Mouse (Mus musculus) MEL (cell line): ENCODE data around the gene Cntd1. TPM values are rescaled to one million over a fixed set of nuclear protein-coding genes. Genes with fewer than 3 reads are reported as not detected.
"Not testable (repeated sequence)": the region's sequence is repeated elsewhere in the genome, so short reads cannot be mapped to it uniquely, and the experiment has no call there.

Source experiments
- DNase-seq: peaks from one replicate; pipeline ENCODE4 v3.0.0; 2011; ENCODE audit warnings: low read depth, low spot score
- H3K27ac ChIP-seq: 2 replicates; pipeline ENCODE4 v1.5.1; 2012; ENCODE audit warnings: low read depth, mild to moderate bottlenecking, control low read depth, low read length, moderate library complexity; ENCODE audit not compliant: control insufficient read depth
- H3K27me3 ChIP-seq, 2 experiments: fragments of 150-350 bp in 1 of 2; sonication (generic) in 1 of 2; 2 replicates each; pipeline ENCODE4 v1.6.1; 2012; ENCODE audit warnings: low read length in 2 of 2, mild to moderate bottlenecking in 2 of 2, improper control_type of control experiment in 1 of 2, moderate library complexity in 1 of 2; ENCODE audit not compliant: insufficient read depth in 2 of 2, control insufficient read depth in 1 of 2
- H3K36me3 ChIP-seq, 2 experiments: 2 replicates each; pipeline ENCODE4 v1.6.1; 2012 to 2014; ENCODE audit warnings: low read length in 2 of 2, improper control_type of control experiment in 1 of 2, inconsistent platforms in 1 of 2, mild to moderate bottlenecking in 1 of 2; ENCODE audit not compliant: insufficient read depth in 2 of 2, control insufficient read depth in 1 of 2
- H3K4me1 ChIP-seq, 2 experiments: fragments of 150-350 bp in 1 of 2; sonication (generic) in 1 of 2; 2 replicates each; pipeline ENCODE4 v1.6.1; 2012; ENCODE audit warnings: low read length in 2 of 2, improper control_type of control experiment in 1 of 2, mild to moderate bottlenecking in 1 of 2; ENCODE audit not compliant: insufficient read depth in 2 of 2, control insufficient read depth in 1 of 2
- H3K4me3 ChIP-seq, 2 experiments: fragments of 150-350 bp in 1 of 2; sonication (generic) in 1 of 2; 2 replicates each; pipeline ENCODE4 v1.5.1; 2012; ENCODE audit warnings: low read depth in 2 of 2, low read length in 2 of 2, mild to moderate bottlenecking in 2 of 2, moderate library complexity in 2 of 2, control low read depth in 1 of 2, improper control_type of control experiment in 1 of 2; ENCODE audit not compliant: control insufficient read depth in 1 of 2, insufficient read depth in 1 of 2
- H3K79me2 ChIP-seq: 2 replicates; pipeline ENCODE4 v1.6.1; 2012; ENCODE audit warnings: mild to moderate bottlenecking, low read length, moderate library complexity; ENCODE audit not compliant: control insufficient read depth, poor library complexity, insufficient read depth
- H3K9ac ChIP-seq: 2 replicates; pipeline ENCODE4 v1.6.1; 2012; ENCODE audit warnings: low read depth, mild to moderate bottlenecking, control low read depth, low read length, moderate library complexity; ENCODE audit not compliant: control insufficient read depth, poor library complexity, severe bottlenecking
- H3K9me3 ChIP-seq: fragments of 150-350 bp; sonication (generic); replicated peaks from 2 replicates; pipeline ENCODE4 v1.6.1; 2012; ENCODE audit warnings: mild to moderate bottlenecking, low read length, improper control_type of control experiment, moderate library complexity; ENCODE audit not compliant: insufficient read depth
- BHLHE40 ChIP-seq: IDR thresholded peaks from 2 replicates; pipeline ENCODE4 v1.6.1; 2012; ENCODE audit warnings: low read depth, mild to moderate bottlenecking, inconsistent platforms, low read length, improper control_type of control experiment, borderline replicate concordance
- CHD1 ChIP-seq: IDR thresholded peaks from 2 replicates; pipeline ENCODE4 v1.6.1; 2012; ENCODE audit warnings: low read depth, mild to moderate bottlenecking, inconsistent platforms, low read length, improper control_type of control experiment
- CTCF ChIP-seq, 3 experiments: IDR thresholded peaks in 2 of 3; conservative IDR thresholded peaks in 1 of 3; 2 replicates each; pipeline ENCODE4 v1.5.1; 2011 to 2012; ENCODE audit warnings: low read length in 3 of 3, low read depth in 2 of 3, mild to moderate bottlenecking in 2 of 3, improper control_type of control experiment in 1 of 3, inconsistent platforms in 1 of 3, mixed read lengths in 1 of 3, moderate library complexity in 1 of 3; ENCODE audit not compliant: control insufficient read depth in 1 of 3, insufficient read depth in 1 of 3, poor library complexity in 1 of 3, severe bottlenecking in 1 of 3
- EP300 ChIP-seq, 2 experiments: IDR thresholded peaks; 2 replicates each; pipeline ENCODE4 v1.6.1; 2011; ENCODE audit warnings: improper control_type of control experiment in 2 of 2, low read length in 2 of 2, low read depth in 1 of 2, mild to moderate bottlenecking in 1 of 2
- GABPA ChIP-seq: IDR thresholded peaks from 2 replicates; pipeline ENCODE4 v1.6.1; 2012; ENCODE audit warnings: low read depth, mild to moderate bottlenecking, inconsistent platforms, low read length, improper control_type of control experiment, moderate library complexity
- GATA1 ChIP-seq: IDR thresholded peaks from 2 replicates; pipeline ENCODE4 v1.6.1; 2011; ENCODE audit warnings: low read depth, low read length, improper control_type of control experiment
- MAZ ChIP-seq: IDR thresholded peaks from 2 replicates; pipeline ENCODE4 v1.6.1; 2012; ENCODE audit warnings: low read depth, mild to moderate bottlenecking, inconsistent platforms, low read length, improper control_type of control experiment
- NELFE ChIP-seq: IDR thresholded peaks from 2 replicates; pipeline ENCODE4 v1.6.1; 2011; ENCODE audit warnings: low read depth, low read length, improper control_type of control experiment
- NRF1 ChIP-seq: IDR thresholded peaks from 2 replicates; pipeline ENCODE4 v1.6.1; 2014; ENCODE audit warnings: low read depth, mild to moderate bottlenecking, inconsistent platforms, low read length, improper control_type of control experiment, moderate library complexity; ENCODE audit not compliant: poor library complexity, insufficient read depth, severe bottlenecking
- POLR2A ChIP-seq, 2 experiments: IDR thresholded peaks; 2 replicates each; pipeline ENCODE4 v1.6.1; 2011 to 2012; ENCODE audit warnings: low read length in 2 of 2, mild to moderate bottlenecking in 2 of 2, control low read depth in 1 of 2, improper control_type of control experiment in 1 of 2, low read depth in 1 of 2, moderate library complexity in 1 of 2; ENCODE audit not compliant: control insufficient read depth in 1 of 2, insufficient read depth in 1 of 2, poor library complexity in 1 of 2
- POLR2AphosphoS5 ChIP-seq: IDR thresholded peaks from 2 replicates; pipeline ENCODE4 v1.6.1; 2012; ENCODE audit warnings: low read depth, borderline replicate concordance, mild to moderate bottlenecking, inconsistent platforms, low read length, moderate library complexity, mixed read lengths
- RAD21 ChIP-seq: IDR thresholded peaks from 2 replicates; pipeline ENCODE4 v1.6.1; 2011; ENCODE audit warnings: mild to moderate bottlenecking, low read depth, low read length, improper control_type of control experiment
- RCOR1 ChIP-seq: IDR thresholded peaks from 2 replicates; pipeline ENCODE4 v1.6.1; 2012; ENCODE audit warnings: low read depth, mild to moderate bottlenecking, inconsistent platforms, low read length, improper control_type of control experiment
- SIN3A ChIP-seq: IDR thresholded peaks from 2 replicates; pipeline ENCODE4 v1.6.1; 2012; ENCODE audit warnings: low read length, improper control_type of control experiment, inconsistent platforms
- SMC3 ChIP-seq: IDR thresholded peaks from 2 replicates; pipeline ENCODE4 v1.6.1; 2011; ENCODE audit warnings: low read depth, low read length, improper control_type of control experiment
- USF2 ChIP-seq, 2 experiments: IDR thresholded peaks; 2 replicates each; pipeline ENCODE4 v1.6.1; 2011 to 2012; ENCODE audit warnings: improper control_type of control experiment in 2 of 2, low read length in 2 of 2, borderline replicate concordance in 1 of 2, inconsistent platforms in 1 of 2, low read depth in 1 of 2, mild to moderate bottlenecking in 1 of 2; ENCODE audit not compliant: insufficient read depth in 1 of 2
- ZC3H11A ChIP-seq: IDR thresholded peaks from 2 replicates; pipeline ENCODE4 v1.6.1; 2012; ENCODE audit warnings: low read depth, mild to moderate bottlenecking, inconsistent platforms, low read length, improper control_type of control experiment
- ZKSCAN1 ChIP-seq: IDR thresholded peaks from 2 replicates; pipeline ENCODE4 v1.6.1; 2012; ENCODE audit warnings: low read depth, mild to moderate bottlenecking, inconsistent platforms, low read length, improper control_type of control experiment, moderate library complexity
- ZMIZ1 ChIP-seq: IDR thresholded peaks from 2 replicates; pipeline ENCODE4 v1.6.1; 2012; ENCODE audit warnings: low read depth, mild to moderate bottlenecking, inconsistent platforms, low read length, improper control_type of control experiment, moderate library complexity
- ZNF384 ChIP-seq: IDR thresholded peaks from 2 replicates; pipeline ENCODE4 v1.6.1; 2012; ENCODE audit warnings: low read depth, mild to moderate bottlenecking, inconsistent platforms, low read length, improper control_type of control experiment
- polyA plus RNA-seq, 2 experiments: library from polyadenylated mRNA; stranded (reverse) in 1 of 2; unstranded in 1 of 2; fragments of >175 nt in 1 of 2; fragments of >200 nt in 1 of 2; gene quantifications; 2 replicates each; pipeline versions ENCODE4 v1.2.1 to v1.2.4; 2012; ENCODE audit warnings: low replicate concordance in 2 of 2, low read depth in 1 of 2; ENCODE audit not compliant: insufficient read length in 2 of 2, insufficient read depth in 1 of 2, missing spikeins in 1 of 2
- total RNA-seq: library from RNA; depleted of rRNA; stranded (reverse); fragments of 300-350 nt; gene quantifications from 2 replicates; pipeline ENCODE4 v1.2.3, GENCODE M21; 2012

Cntd1 gene
- total and polyA plus RNA-seq, 3 experiments, result 0.84 to 2.4 TPM; not detected in 1

DNA sequence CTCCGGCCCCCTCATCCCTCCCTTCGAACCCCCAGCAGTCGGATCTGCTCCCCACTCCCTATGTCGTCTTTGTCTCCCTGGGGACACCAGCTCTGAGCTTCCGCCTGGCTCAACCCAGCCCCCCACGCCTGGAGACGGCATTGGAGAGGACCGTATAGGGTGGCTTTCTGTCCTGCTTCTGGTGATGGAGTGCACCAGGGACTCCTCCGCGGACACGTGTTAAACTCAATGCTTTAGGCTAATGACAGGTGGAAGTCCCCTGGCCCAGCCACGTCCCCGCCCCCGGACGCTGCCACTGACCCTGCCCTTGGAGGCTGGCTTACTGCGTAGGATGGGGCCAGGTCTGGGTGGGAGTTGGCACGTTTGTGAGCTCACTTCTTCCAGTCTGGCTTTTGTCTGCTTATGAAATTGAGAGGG is 37.7 kb downstream of the Cntd1 start (continued):
- TF ChIP-seq USF2 (IDR thresholded peaks at IDR 0.05; ENCODE audit: borderline replicate concordance in 1 of 2, insufficient read depth in 1 of 2, low read depth in 1 of 2, low read length in 2 of 2), result no peak
- no peak for TF ChIP-seq MAZ
- no peak for TF ChIP-seq GATA1
- no peak for TF ChIP-seq RCOR1
- TF ChIP-seq NRF1, result no peak
- TF ChIP-seq ZKSCAN1, result no peak
- TF ChIP-seq BHLHE40, result peak; percentile 31; the same call in 1 of the 2 replicates
- TF ChIP-seq CTCF (IDR thresholded peaks at IDR 0.05 in 2 of 3, conservative IDR thresholded peaks at IDR 0.05 in 1 of 3; ENCODE audit: control insufficient read depth in 1 of 3, insufficient read depth in 1 of 3, low read depth in 2 of 3, low read length in 3 of 3, poor library complexity in 1 of 3, severe bottlenecking in 1 of 3), result no peak
- no peak for TF ChIP-seq ZNF384
- TF ChIP-seq GABPA, result no peak
- no peak for TF ChIP-seq EP300 (IDR thresholded peaks at IDR 0.05; ENCODE audit: low read depth in 1 of 2, low read length in 2 of 2)
- TF ChIP-seq CHD1, result peak; percentile 92
- no peak; the same call in 1 of the 2 replicates for TF ChIP-seq SIN3A

DNA sequence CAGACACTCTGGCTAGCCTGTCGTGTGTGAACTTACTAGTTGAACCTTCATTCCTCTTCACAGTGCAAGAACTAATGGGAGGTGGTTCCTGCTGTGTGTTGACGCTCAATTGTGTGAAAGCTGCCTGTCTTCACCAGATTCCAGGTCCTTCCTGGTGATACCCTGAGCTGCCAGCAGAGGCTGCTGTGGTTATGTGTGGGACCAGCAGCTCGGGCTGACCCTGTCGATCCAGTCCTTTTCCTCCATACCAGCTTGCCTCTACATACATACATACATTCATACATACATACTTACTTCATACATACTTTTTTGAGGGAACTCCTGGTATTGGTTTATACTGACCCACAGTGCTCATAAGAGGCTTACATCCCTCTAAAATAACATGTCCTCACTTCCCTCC is 44.8 kb downstream of the Cntd1 start:
- Histone ChIP-seq H3K36me3 (peaks cover 4 to 29% of the 10 kb centered on the region in 2 experiments), H3K4me3 (no peak overlapping the region), H3K27ac (no peak overlapping the region), H3K9me3 (no peaks in the 10 kb centered on the region), H3K27me3 (no peaks in the 10 kb centered on the region), H3K4me1 (0 out of 4 replicates have a peak, but pooled peaks cover 0 to under 1% of the 10 kb centered on the region in 2 experiments), H3K9ac (no peak overlapping the region), H3K79me2 (peaks cover 7% of the 10 kb centered on the region)
- peak; percentile 70 for DNase-seq
- TF ChIP-seq RAD21 (peak; percentile 57), NELFE (no peak), SMC3 (peak; percentile 66), POLR2A (IDR thresholded peaks at IDR 0.05; ENCODE audit: control insufficient read depth in 1 of 2, insufficient read depth in 1 of 2, low read depth in 1 of 2, low read length in 2 of 2, poor library complexity in 1 of 2) (0 out of 4 replicates have a peak, but pooled peaks of 1 of the 2 experiments have one; percentile 9), CTCF (IDR thresholded peaks at IDR 0.05 in 2 of 3, conservative IDR thresholded peaks at IDR 0.05 in 1 of 3; ENCODE audit: control insufficient read depth in 1 of 3, insufficient read depth in 1 of 3, low read depth in 2 of 3, low read length in 3 of 3, poor library complexity in 1 of 3, severe bottlenecking in 1 of 3) (peak; percentile 74 to 81 (median 77)), ZC3H11A (0 out of 2 replicates have a peak, but pooled peaks have one; percentile 4)

DNA sequence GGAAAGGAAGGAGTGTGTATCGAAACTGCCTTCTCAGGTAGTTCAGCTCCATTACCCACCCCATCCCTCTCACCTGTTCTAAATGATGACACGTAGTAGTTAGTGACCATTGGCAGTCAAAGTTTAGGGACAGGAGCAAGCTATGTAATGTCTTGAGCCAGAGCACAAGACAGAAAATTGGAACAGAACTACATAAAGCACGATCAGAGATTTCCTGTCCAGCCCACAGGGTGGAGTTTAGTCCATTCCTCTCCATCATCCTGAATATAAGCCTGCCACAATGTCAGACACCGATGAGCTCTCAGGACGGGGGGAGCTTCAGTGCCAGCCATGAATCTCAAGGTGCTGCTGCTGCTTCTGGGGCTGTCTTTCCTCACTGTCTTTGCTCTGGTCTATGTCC is 46.0 kb downstream of the Cntd1 start, which contains the start of gene Aoc2:
Aoc2 (plus strand) TSS at position 301 of the 400 bp plus-strand sequence.
- H3K9me3 ChIP-seq, result no peaks in the 10 kb centered on the region
- H3K9ac ChIP-seq, result no peak within 1 kb of the TSS
- no peak for DNase-seq
- no peaks in the 10 kb centered on the region for H3K27me3 ChIP-seq
- H3K36me3 ChIP-seq, result peaks cover 0 to 18% of the 10 kb centered on the region in 2 experiments; a peak in 2 of 4 replicates
- no peaks in the 10 kb centered on the region for H3K4me1 ChIP-seq
- no peaks in the 10 kb centered on the region for H3K79me2 ChIP-seq
- H3K27ac ChIP-seq, result no peak within 1 kb of the TSS
- TF ChIP-seq POLR2AphosphoS5 (no peak), ZMIZ1 (0 out of 2 replicates have a peak, but pooled peaks have one; percentile 24)
- H3K4me3 ChIP-seq, result no peak within 1 kb of the TSS

DNA sequence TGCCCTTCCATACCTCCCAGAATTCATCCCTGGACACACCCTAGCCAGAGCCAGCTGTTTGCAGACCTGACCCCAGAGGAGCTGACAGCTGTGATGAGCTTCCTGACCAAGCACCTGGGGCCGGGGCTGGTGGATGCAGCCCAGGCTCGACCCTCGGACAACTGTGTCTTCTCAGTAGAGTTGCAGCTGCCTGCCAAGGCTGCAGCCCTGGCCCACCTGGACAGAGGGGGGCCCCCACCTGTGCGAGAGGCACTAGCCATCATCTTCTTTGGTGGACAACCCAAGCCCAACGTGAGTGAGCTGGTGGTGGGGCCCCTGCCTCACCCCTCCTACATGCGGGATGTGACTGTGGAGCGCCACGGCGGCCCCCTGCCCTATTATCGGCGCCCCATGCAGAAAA is 46.4 kb downstream of the Cntd1 start:
- DNase-seq, H3K4me1 ChIP-seq, H3K79me2 ChIP-seq, H3K9me3 ChIP-seq, H3K4me3 ChIP-seq, H3K27me3 ChIP-seq, H3K27ac ChIP-seq, H3K9ac ChIP-seq: not testable (repeated sequence)
- peaks cover 0 to 16% of the 10 kb centered on the region in 2 experiments; a peak in 2 of 4 replicates for H3K36me3 ChIP-seq
